Mouse (Mus musculus) ovary, adult 18-20 months (tissue): ENCODE results near the gene Bcar3.

Experiments used
- DNase-seq: peaks from one replicate; pipeline ENCODE4 v3.0.0; 2022; ENCODE audit warnings: low spot score, mixed read lengths

The Bcar3 gene

GRCm38 (mm10) chr3:122511721-122512619, 218.0 kb downstream of the Bcar3 start:
- no peak for DNase-seq

GRCm38 (mm10) chr3:122512725-122513375, 218.9 kb downstream of the Bcar3 start:
- no peak for DNase-seq

- no peak for DNase-seq
Measured at GRCm38 (mm10) chr3:122515568-122516326, 221.8 kb downstream of the Bcar3 start.

- DNase-seq = no peak
Measured at GRCm38 (mm10) chr3:122516327-122516695, 222.4 kb downstream of the Bcar3 start.

- no peak for DNase-seq
Measured at GRCm38 (mm10) chr3:122517726-122518125, 223.8 kb downstream of the Bcar3 start.

- DNase-seq = no peak
Measured at GRCm38 (mm10) chr3:122518231-122518736, 224.3 kb downstream of the Bcar3 start.

- no peak for DNase-seq
Measured at GRCm38 (mm10) chr3:122519082-122519481, 225.1 kb downstream of the Bcar3 start.

DNA sequence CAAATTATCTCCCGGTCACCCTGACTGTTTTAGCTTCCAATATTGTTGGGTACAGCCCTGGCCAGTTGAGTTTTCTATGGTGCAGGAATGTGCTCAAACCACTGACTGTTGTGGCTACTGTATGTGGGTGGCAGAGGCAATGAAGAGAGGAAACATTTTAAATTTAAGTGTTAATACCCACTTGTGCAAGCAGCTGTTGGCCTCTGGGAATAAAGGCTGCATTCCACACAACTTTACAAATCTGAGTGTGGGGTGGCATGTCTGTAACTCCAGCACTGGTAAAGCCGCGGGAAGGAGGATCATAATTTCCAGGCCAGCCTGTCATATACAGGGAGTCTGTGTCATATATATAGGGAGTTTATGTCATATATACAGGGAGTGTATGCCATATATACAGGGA, 226.4 kb downstream of the Bcar3 start:
- DNase-seq = no peak

- DNase-seq = no peak
Measured at GRCm38 (mm10) chr3:122520875-122521274, 226.9 kb downstream of the Bcar3 start.

DNA sequence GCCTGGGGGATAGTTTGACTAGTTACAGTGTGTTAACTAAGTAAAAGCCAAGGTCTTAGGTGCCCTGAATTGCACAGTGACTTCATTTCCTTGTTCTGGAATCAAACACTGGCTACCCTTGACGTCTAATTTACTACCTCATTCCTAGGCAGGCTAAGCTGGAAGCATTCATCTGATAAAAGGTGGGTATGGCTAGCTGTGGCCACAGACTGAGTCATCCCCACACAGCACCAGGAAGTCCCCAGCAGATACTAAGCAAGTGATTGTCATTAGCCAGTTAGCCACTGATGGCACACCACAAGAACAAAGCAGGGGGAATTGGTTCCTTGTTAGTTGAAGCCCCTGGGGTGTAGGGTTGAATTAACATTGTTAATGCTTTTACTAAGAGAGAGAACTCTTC, 227.4 kb downstream of the Bcar3 start:
- no peak for DNase-seq

DNA sequence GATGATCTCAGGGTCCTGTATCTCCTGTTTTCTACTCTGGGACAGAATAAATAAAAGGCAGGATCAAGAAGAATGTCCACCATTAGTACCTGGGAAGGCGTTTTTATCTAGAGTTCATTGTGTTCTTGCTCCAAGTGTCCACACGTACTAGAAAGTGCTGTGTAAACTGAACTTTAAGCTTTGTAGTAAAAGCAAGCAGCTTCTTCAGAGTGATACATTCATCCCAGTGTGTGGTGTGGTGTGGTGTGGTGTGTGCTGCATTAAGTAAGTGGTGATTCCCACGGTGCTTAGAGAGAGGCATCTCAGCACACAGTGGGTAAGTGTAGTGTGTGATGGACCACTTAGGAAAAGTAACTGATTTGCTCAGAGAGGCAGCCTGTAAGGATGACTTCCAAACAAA, 234.5 kb downstream of the Bcar3 start:
- no peak for DNase-seq

DNA sequence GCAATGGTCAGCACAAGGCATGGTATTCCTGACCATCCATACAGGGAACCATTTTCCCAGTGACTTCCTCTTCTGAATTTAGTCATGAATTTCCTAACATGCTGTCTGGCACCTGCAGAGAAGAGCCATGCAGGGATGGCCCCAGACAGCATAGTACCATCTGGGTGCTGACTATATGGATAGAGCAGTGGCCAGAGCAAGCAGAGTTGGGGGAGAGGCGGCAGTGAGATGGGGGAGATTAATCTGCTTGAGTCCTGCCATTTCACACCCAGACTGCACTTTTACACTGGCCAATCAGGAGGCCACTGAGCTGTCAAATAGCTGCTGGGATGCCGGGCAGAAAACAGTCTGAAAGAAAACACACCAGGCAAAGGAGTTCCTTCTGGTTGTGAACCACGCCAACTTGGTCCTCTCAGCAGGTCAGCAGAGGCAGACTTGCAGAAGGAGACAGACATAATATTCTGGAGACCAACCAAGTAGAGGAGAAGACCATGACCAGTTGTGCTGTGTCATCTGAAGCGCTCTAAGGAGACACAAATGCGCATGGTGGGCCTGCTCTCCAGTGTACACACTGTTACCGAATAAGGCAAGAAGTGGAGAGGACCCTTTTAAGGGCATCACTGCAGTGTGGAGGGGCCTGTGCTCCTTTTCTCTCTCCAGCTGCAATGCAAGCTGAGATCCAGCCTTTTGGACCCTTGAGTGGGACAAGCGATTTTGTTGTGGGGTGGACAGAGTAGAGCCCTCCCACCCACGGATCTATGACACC, 242.2 kb downstream of the Bcar3 start:
- DNase-seq = no peak

GRCm38 (mm10) chr3:122538851-122539250, 244.9 kb downstream of the Bcar3 start:
- DNase-seq = no peak

DNA sequence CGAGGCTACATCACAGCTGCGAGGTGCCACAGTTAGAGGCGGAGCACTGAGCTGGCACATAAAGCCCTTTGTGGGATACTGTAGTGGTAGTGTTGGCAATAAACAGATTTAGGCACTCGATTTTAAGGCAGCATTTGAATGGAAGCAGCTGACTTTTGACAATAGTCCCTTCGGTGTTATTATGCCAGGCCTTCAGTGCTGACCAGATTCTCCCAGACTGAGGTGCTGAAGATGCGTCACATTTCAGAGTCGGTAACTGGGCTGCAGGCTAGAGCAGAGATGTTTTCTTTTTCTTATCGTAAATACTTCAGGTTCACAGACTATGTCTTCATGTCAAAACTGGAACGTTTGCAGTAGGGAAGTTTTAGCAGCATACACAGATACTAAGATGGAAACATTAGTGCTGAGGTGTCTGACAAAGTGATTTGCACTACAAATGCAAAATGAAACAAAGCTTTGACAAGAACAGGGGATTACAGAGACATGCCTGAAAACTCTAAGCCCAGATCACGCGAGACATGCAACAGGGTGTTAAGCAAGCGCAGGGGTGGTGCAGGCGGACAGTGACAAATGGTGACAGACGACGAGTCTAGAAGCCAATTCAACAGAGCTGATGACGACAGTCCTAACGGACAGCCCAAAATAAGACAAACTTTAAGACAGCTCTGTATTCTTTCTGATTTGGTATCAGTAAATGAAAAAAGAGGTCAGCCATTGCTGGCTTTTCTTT, 246.2 kb downstream of the Bcar3 start:
- DNase-seq = no peak

DNA sequence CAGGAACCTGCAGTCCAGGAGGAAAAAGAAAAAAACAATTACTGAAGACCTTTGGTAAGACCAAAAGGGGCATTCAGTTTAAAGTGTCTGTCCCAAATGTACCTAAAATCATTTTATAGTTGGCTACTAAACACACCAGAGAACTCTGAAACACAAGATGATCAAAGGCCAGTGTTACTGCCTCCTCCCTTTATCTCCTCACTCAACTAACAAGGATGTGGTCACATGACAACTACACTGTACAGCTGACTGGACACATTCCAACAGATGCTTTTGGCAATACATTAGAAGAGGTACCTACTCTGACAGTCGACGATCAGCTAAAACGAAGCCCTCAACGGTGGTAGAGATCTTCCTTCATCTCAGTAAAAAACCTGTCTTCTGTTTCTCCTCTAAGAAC, 247.0 kb downstream of the Bcar3 start:
- no peak for DNase-seq

DNA sequence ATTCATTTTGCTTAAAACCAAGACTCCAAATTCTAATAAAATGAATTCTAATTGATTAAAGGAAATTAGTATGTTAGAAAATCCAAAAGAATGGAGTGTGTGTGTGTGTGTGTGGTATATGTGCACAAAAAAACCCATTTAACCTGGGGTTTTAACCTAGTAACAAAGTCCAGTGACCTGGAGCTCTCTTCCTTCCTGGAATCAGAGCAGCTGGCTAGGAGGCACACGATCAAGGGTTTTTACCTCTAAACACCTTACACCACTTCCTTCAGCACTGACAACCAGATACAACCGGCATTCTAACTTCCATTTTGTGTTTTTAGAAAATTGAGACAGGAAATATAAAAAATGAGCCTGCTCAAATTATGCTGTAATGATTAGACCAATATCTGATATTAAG, 251.4 kb downstream of the Bcar3 start:
- DNase-seq = no peak

- no peak for DNase-seq
Measured at GRCm38 (mm10) chr3:122547469-122547868, 253.5 kb downstream of the Bcar3 start.

- DNase-seq = no peak
Measured at GRCm38 (mm10) chr3:122551174-122551573, 257.2 kb downstream of the Bcar3 start.

- DNase-seq = no peak
Measured at GRCm38 (mm10) chr3:122557766-122558165, 263.8 kb downstream of the Bcar3 start.

DNA sequence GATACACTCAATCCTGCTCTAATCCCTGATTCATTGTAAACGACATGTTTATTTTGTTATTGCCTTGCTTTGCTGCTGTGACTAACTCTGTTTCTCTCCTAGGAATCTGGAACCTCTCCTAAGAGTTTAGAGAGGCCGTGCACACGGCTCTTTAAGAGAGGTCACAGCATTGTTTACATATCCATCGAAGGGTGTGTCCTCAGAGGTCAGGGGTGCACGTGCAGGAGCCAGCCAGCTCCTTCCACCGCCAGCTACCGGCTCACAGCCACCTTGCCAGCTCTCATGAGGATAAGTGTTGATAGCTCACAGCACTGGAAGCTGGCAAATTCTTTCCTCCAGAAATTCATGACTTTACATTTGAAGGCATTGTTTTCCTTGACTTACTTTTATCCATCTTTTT, 271.3 kb downstream of the Bcar3 start:
- no peak for DNase-seq

GRCm38 (mm10) chr3:122566112-122566511, 272.2 kb downstream of the Bcar3 start:
- no peak for DNase-seq
